In genomic region chr11:108034376-108034775, GRCm38 (mm10) we compare ENCODE assay signal across 26 mouse cellular contexts.
DNase-seq lines count a peak whose midpoint lies in the region; TF ChIP-seq lines count a peak whose summit lies in the region.
"Had no signal": no experiment of that assay in that cellular context is flagged by ENCODE, and none has a peak within 500 bp of the region (broad histone marks: within the 10 kb centered on the region; RNA-seq: fewer than 3 reads in every experiment).

No protein-coding gene starts in this region.

- H3K4me3 ChIP-seq in gastrocnemius, adult 2 months = no peak overlapping the region
- H3K4me3 ChIP-seq: erythroblast, embryonic 14.5 days; heart, adult 2 months; hindbrain, embryonic 12.5 days; midbrain, embryonic 13.5 days; neural tube, embryonic 15.5 days had no signal

- TF ChIP-seq CTCF in gastrocnemius, adult 2 months (IDR thresholded peaks at IDR 0.05) = no peak

- intact Hi-C loops in gastrocnemius, adult 2 months (cut with DNase I) = loop anchor here (10.0 kb wide), 1 partner anchor 180 kb away; no protein-coding TSS in a partner anchor

- 0 out of 2 replicates have a peak overlapping the region, but pooled peaks have one; percentile 8 for H3K27ac ChIP-seq in gastrocnemius, adult 2 months
- H3K27ac ChIP-seq: heart, adult 2 months; hindbrain, embryonic 12.5 days; liver, embryonic 14.5 days; macrophage; midbrain, embryonic 13.5 days; neural tube, embryonic 15.5 days had no signal

- peak; percentile 26 for DNase-seq in embryo, embryonic 10.5 days (ENCODE audit: low spot score)
- no peak for DNase-seq in embryo, embryonic 10 days (ENCODE audit: low spot score)
- DNase-seq in gastrocnemius, adult 2 months = no peak
- no peak for DNase-seq in gastrocnemius, postnatal 10 days
- peak; percentile 57 for DNase-seq in retina, postnatal 1 day
- DNase-seq in retina, embryonic 14.5 days (ENCODE audit: low spot score) = no peak
- no peak for DNase-seq in right cerebral cortex, adult 2 months (ENCODE audit: low spot score in 2 of 2)
- no peak for DNase-seq in urinary bladder, adult 2 months (ENCODE audit: low spot score)
- DNase-seq: adrenal gland, postnatal 10 days; cerebellum, adult 11-12 months; cerebellum, adult 9-11 months; gastrocnemius, postnatal 36 days; heart, adult 2 months; kidney, adult 9 months; kidney, postnatal 10 days; layer of hippocampus, adult 9-11 months; liver; lung, adult 2 months; lung, postnatal 10 days; thymus, postnatal 25 days had no signal

Comparison
In these comparisons a context has a peak if more than half of its experiments do, and no peak if none do; other contexts are left out.
1. DNase-seq: peak in embryo, embryonic 10.5 days (single experiment) and retina, postnatal 1 day (single experiment); none in embryo, embryonic 10 days (single experiment), gastrocnemius, adult 2 months (single experiment), gastrocnemius, postnatal 10 days (single experiment), retina, embryonic 14.5 days (single experiment), right cerebral cortex, adult 2 months (0 of 2) and urinary bladder, adult 2 months (single experiment).